Mouse (Mus musculus): ENCODE data around the gene Olfr63. TPM values are rescaled to one million over a fixed set of nuclear protein-coding genes. Genes with fewer than 3 reads are reported as not detected.

Gene Olfr63
- polyA plus RNA-seq (2014; fragmentation: Illumina TruSeq; extraction: RNeasy Lipid Tissue Mini Kit (QIAGEN cat#74804); ENCODE audit: low read depth, low replicate concordance): not detected

GRCm38 (mm10) chr17:33264376-33264775, at the start of gene Olfr63:
Olfr63 (plus strand) TSS chr17:33264676.

GRCm38 (mm10) chr17:33221590-33221989, 42.9 kb upstream of the Olfr63 start, which contains the start of gene Olfr1564:
Olfr1564 (minus strand) TSS chr17:33221690.

DNA sequence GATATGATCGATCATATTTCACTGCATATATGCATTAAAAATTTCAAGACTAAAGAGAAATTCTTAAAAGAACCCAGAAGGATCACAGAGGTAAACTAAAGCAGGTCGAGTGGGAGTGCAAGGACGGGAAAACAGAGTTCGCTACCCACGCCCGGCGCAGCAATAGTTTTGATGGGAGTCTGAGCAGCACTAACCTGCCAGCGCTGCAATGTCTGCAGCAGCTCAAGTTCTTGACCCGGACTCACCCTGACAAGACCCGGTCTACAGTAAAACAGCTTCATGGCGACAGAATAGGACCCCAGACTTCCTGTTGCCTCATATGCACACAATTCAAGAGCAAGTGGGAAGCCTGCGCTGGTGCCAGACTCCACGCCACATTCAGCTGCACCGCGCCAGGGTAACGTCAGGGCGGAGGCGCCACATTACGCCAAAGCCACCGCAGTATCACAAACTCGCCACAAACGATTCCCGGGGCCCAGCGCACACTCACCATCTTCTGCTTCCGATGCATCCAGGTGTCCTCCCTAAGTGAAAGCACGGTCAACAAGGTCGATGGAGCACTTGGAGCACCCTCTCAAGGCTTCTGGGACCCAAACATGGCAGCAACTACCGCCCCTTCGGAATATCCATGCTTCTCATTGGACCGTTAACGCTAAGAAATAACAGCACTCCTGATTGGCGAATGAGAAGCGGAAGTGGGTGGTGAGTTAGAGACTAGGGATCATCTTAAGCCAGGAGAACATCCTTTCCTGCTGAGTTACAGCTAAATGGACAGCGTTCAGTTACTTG, 9.8 kb upstream of the Olfr63 start, which contains the start of gene Zfp955a:
Zfp955a (minus strand) TSS at position 616 of the 789 bp plus-strand sequence.

GRCm38 (mm10) chr17:33289039-33289875, 24.8 kb downstream of the Olfr63 start, which contains the start of gene Zfp955b:
Zfp955b (plus strand) TSS chr17:33289544.

Other genes starting within 250 kb of the Olfr63 start
- gene Zfp763, start 231.3 kb upstream of the Olfr63 start, polyA plus RNA-seq (2014; fragmentation: Illumina TruSeq; extraction: RNeasy Lipid Tissue Mini Kit (QIAGEN cat#74804); ENCODE audit: low read depth, low replicate concordance): 23.7 TPM
- gene 4921501E09Rik, start 196.6 kb upstream of the Olfr63 start, polyA plus RNA-seq (2014; fragmentation: Illumina TruSeq; extraction: RNeasy Lipid Tissue Mini Kit (QIAGEN cat#74804); ENCODE audit: low read depth, low replicate concordance): not detected
- 25.1 TPM for gene Zfp563, start 175.4 kb upstream of the Olfr63 start, polyA plus RNA-seq (2014; fragmentation: Illumina TruSeq; extraction: RNeasy Lipid Tissue Mini Kit (QIAGEN cat#74804); ENCODE audit: low read depth, low replicate concordance)
- not detected for gene Morc2b, start 125.0 kb upstream of the Olfr63 start, polyA plus RNA-seq (2014; fragmentation: Illumina TruSeq; extraction: RNeasy Lipid Tissue Mini Kit (QIAGEN cat#74804); ENCODE audit: low read depth, low replicate concordance)
- gene Olfr55, start 96.2 kb upstream of the Olfr63 start, polyA plus RNA-seq (2014; fragmentation: Illumina TruSeq; extraction: RNeasy Lipid Tissue Mini Kit (QIAGEN cat#74804); ENCODE audit: low read depth, low replicate concordance): not detected
- not detected for gene Olfr239, start 73.4 kb upstream of the Olfr63 start, polyA plus RNA-seq (2014; fragmentation: Illumina TruSeq; extraction: RNeasy Lipid Tissue Mini Kit (QIAGEN cat#74804); ENCODE audit: low read depth, low replicate concordance)
- gene Olfr1564, start 43.0 kb upstream of the Olfr63 start, polyA plus RNA-seq (2014; fragmentation: Illumina TruSeq; extraction: RNeasy Lipid Tissue Mini Kit (QIAGEN cat#74804); ENCODE audit: low read depth, low replicate concordance): not detected
- 45.0 TPM for gene Zfp955a, start 9.5 kb upstream of the Olfr63 start, polyA plus RNA-seq (2014; fragmentation: Illumina TruSeq; extraction: RNeasy Lipid Tissue Mini Kit (QIAGEN cat#74804); ENCODE audit: low read depth, low replicate concordance)
- gene Zfp955b, start 24.9 kb downstream of the Olfr63 start, polyA plus RNA-seq (2014; fragmentation: Illumina TruSeq; extraction: RNeasy Lipid Tissue Mini Kit (QIAGEN cat#74804); ENCODE audit: low read depth, low replicate concordance): 28.1 TPM
- 30.8 TPM for gene Zfp81, start 94.2 kb downstream of the Olfr63 start, polyA plus RNA-seq (2014; fragmentation: Illumina TruSeq; extraction: RNeasy Lipid Tissue Mini Kit (QIAGEN cat#74804); ENCODE audit: low read depth, low replicate concordance)
- 23.2 TPM for gene Zfp101, start 130.0 kb downstream of the Olfr63 start, polyA plus RNA-seq (2014; fragmentation: Illumina TruSeq; extraction: RNeasy Lipid Tissue Mini Kit (QIAGEN cat#74804); ENCODE audit: low read depth, low replicate concordance)
- not detected for gene Actl9, start 168.2 kb downstream of the Olfr63 start, polyA plus RNA-seq (2014; fragmentation: Illumina TruSeq; extraction: RNeasy Lipid Tissue Mini Kit (QIAGEN cat#74804); ENCODE audit: low read depth, low replicate concordance)